Mouse (Mus musculus): ENCODE measurements around the gene Oxld1.

Oxld1 gene

DNA sequence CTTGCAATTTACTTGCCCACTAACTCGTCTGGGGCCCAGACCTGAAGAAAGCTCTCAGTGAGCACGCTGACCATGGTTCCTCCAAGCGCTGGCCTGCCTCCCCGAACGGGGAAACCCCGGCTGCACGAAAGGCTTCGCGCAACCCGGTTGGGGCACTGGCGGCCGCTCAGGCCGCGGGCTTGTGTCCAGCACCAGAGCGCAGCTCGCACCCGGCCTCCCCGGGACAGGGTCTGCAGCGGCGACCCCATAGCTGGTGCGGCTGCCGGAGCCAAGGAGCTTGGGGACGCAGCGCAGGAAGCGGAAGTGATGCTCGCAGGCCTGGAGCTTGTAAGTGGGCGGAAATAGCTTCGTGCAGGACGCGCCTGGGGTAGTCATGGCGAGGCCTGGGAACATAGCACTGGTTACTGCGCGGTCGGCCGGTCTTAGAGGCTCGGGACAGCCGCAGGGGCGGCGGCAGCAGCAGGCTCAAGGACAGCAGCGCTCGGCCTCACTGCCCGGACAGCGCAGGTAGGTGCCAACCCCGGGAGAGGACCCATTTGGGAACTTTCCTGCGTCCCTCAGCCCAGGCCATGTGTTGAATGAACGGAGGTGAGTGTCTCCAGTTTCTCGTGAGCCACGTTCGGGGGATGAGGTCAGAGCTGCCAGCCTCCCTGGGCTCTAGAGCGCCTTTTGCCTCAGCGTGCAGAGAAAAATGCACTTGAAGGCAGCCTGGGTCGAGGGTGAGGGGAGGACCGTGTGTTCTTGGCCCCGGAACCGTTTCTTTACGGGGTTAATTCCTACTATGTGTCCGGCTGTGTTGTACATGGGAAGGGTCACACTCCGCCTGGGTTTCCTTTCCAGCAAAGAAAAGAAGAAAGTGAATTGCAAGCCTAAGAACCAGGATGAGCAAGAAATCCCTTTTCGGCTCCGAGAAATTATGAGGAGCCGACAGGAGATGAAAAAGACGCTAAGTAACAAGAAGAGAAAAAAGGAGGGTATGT lies at the start of gene Oxld1, which contains the start of gene Ccdc137:
Gene Oxld1, minus strand, starts transcription at position 297 of the 980 bp plus-strand sequence.
Gene Ccdc137, plus strand, starts transcription at position 344 of the 980 bp plus-strand sequence.
- DNase-seq (ENCODE audit: low spot score in 2 of 2) = peak in 1 of 2 experiments; percentile 73

DNA sequence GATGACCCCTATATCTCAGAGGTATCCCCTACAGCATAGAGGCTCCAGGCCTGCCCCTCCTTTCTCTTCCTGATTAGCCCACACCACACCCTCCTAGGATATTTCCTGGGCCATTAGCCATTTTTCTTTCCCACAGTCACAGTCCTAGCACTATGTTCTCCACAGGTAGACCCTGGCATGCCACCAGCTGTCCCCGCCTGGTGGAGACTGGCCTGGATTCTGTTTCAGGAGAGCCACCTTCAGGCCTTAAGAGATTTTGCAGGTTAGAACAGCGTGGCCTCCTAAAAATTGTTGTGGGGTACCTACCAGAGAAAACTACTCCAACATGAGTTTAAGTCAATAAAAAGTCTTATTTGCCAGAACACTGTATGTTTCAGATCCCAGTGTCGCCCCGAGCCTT lies 49.0 kb upstream of the Oxld1 start:
- DNase-seq (ENCODE audit: low spot score in 2 of 2) = no peak

DNA sequence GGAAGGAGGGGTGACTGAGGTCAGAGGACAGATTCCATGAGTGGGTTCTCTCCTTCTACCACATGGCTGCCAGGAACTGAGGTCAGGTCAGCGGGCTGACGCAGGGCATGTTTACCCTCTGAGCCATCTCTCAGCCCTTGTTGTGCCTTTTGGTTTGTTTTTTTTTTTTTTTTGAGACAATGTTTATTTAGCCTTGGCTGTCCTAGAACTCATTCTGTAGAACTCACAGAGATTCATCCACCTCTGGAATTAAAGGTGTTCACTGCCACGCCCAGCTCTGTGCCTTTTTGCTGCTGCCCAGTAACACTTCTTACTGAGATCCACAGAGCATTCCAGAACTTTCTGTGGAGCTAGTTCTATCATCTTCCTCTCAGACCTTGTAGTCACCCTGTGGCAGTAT lies 47.8 kb upstream of the Oxld1 start:
- DNase-seq (ENCODE audit: low spot score in 2 of 2) = no peak

DNA sequence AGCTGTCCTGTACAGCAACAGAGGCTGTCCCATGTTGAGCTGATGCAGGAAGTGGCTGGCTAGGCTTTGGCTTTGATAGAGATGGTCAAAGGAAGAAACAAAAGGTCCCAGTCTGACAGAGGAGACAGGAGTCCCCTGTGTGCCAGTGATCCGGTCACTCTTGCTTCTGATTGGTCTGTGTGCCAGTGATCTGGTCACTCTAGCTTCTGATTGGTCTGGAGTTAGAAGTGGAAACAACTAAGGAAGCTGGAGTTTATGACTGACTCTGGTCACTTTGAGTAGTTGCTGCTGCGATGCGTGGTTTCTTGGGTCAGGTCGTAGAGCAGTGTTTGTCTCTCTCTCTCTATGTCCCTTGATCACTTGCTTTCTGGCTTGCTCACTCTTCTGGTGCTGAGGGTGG lies 43.8 kb upstream of the Oxld1 start:
- no peak for DNase-seq (ENCODE audit: low spot score in 2 of 2)

DNA sequence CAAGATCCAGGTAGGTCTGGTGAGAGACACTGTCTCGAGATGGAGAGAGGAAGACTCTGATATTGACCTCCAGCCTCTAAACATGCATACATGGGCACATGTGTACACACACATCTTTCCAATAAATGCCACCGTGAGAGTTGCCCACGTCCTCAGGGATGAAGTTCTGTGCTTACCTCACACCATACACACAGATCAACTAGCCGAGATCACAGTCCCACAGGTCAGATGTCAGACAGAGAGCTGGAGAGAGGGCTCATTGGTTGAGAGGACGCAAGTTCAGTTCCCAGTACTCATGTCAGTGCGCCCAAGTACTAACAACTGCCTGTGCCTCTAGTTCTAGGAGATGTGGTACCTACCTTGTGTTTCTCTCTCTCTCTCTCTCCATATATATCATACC lies 43.1 kb upstream of the Oxld1 start:
- no peak for DNase-seq (ENCODE audit: low spot score in 2 of 2)

DNA sequence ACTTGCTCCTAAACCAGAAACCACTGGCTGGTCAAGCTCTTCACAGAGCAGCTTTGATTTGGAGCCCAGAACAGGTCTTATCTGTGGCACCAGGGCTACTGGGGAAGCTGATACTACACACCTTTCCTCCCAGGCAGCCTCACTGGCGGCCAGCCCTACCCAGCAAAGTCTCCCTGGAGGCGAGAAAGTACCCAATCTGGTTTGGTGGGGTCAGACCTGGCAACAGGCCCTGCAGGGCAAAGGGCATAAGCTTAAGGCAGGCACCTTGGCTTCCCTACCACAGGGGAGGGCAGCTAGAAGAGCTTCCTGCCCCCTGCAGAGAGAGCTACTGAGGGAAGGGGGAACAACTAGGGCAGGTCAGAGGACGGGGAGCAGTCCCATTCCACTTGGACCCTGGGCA lies 42.5 kb upstream of the Oxld1 start:
- no peak for DNase-seq (ENCODE audit: low spot score in 2 of 2)

DNA sequence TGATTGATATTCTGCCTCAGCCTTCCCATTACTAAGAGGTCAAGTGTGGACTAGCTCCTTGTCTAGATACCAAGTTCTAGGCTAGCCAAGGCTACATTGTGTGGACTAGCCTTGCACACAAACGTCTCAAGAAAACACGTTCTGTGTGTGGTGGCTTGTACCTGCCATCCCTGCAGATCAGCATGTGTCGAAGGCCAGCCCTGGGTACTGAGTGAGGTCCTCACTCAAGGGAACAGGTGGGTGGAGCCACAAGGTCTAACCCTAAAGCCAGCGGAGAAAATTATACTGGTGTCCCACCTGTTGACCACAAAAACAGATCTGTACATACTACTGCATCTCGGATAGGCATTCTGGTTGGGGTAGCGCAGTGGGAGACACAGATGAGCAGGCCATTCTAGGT lies 42.0 kb upstream of the Oxld1 start:
- DNase-seq (ENCODE audit: low spot score in 2 of 2) = no peak

DNA sequence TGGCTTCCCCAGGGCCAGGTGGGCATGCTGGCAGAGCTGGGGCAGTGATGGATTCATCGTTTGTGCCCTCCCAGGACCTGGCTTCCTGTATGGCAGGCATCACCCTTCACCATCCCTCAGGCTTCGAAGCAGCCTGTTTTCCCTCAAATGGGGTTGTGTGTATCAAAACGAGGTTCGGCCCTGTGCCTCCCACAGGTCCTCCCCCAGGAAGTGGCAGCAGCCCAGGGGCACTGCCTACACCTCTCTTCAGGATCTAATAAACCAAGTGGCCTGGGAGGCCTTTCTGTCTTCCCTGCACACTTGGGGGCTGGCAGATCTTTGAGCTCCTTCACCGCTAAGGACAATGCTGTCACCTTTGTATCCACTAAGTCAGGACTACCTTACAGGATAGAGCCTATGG lies 41.0 kb upstream of the Oxld1 start:
- DNase-seq (ENCODE audit: low spot score in 2 of 2) = no peak

DNA sequence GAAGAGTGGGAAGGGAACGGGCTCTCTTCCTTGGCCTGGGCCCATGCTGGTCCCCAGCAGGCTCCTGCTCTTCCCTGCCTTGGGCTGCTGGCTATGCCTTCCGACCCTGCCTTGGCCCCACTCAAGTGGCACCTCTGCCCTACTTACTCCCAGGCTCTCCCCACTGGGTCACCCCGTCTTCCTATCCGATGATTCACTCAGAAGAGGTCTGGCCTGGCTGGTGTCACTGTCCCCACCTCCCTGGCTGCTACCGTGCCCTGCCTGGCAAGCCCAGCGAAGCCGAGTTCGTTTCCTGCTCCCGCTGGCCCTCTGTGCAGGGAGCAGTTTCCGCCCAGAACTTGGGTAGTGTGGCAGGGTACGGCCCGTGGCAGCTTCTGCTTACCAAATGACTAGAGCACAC lies 40.4 kb upstream of the Oxld1 start:
- DNase-seq (ENCODE audit: low spot score in 2 of 2) = no peak

DNA sequence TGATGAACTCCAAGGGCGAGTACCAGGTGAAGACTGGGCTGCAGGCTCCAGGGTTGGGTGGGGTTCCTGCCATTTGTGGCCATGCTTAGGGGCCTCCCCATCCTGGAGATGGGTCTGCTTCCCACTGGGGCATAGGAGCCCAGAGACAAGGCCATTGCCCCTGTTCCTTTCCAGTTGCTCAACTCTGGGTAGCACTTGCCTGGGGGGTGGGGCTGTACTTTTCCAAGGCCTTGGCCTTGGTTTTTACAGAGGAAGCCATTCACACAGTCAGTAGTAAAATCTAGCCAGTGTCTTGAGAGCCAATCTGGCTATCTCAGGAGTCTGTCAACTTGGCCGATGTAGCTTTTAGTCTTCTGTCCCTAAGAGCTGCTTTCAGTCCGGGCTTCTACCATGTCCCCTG lies 39.6 kb upstream of the Oxld1 start:
- DNase-seq (ENCODE audit: low spot score in 2 of 2) = no peak

DNA sequence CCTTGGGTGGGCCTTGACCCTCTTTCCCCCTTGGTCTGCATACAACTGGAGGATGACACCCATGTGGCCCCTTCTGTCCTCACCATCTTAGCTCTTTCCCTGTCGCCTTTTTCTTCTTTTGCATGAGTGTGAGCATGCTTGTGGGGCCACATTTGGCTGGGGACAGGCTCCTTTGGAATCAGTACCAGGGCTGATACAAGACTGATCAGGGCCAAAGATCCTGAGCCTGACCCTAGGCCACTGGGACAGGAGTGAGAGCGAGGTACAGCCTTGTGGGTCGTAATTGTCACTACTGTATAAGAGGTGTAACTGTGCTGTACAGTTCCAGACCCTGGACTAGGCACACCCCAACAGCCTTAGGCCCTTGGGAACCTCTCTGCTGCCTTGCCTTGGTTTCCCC lies 36.0 kb upstream of the Oxld1 start:
- DNase-seq (ENCODE audit: low spot score in 2 of 2) = no peak

DNA sequence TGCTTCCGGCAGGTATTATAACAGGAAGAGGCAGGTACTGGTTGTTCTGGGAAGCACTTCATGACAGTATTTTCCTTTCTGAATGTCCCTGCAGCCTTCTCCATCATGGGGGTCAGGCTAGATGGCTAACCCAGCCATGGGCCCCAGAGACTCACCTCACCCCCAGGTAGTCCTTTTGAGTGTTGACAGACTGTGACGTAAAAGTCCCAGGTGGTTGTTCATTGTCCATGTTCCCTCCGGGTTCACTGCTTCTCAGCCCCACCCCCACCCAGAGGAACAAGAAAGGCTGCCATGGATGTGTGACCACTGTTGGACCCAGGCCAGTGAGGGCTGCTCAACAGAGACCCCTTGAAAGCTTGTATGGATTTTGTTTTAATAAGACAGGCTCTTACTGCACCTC lies 35.5 kb upstream of the Oxld1 start:
- no peak for DNase-seq (ENCODE audit: low spot score in 2 of 2)

DNA sequence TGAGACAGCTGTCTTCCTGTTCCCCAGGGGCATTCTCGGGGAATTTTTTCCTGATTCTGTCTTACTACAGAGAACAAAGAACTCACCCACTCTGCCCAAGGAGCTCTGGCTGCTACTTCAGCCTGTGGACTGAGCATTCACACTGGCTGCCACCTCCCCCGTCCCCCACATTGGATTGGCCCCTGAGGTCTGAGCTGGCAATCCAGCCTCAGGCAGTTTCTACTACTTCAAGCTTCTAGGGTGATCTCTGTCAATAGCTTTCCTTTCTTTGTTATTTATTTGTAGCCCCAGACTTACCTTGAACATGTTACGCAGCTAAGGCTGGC lies 35.0 kb upstream of the Oxld1 start:
- DNase-seq (ENCODE audit: low spot score in 2 of 2) = no peak

DNA sequence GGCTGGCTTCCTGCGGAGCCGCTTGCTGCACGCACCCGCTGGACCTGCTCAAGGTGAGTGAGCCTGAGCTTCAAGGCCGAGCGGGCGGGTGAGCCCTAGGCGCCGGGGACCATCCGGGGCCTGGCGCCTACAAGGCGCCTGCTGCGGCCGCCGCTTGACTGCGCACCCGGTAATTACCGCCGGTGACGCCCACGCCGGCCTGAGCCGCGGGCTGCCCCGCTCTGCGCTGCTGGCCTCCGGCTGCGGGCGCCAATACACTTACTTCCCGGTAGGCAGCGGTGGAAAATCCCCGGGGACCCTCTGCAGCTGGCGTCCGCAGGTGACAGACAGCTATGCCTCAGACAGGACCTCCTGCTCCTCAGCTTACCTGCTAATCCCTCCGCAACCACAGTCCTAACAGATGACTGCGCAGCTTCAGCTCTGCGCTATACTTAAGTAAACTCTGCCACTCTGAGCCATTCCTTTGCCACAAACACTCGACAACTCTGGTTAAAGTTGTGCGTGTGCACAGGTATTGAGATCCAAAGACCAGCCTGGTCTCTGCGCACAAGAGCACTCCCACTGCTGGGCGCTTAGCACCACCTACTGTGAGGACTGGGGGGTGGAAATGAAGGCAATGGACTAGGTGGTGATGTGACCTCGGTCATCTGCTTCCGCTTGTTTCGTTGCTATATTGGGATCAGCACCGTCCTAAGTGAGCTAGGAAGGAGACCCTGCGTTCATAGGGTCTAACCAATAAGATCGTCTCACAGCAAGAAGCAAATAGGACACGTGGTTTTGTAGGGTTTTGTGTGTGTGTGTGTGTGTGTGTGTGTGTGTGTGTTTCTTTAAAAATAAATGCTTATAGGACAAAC lies 34.4 kb upstream of the Oxld1 start:
- DNase-seq (ENCODE audit: low spot score in 2 of 2) = no peak

DNA sequence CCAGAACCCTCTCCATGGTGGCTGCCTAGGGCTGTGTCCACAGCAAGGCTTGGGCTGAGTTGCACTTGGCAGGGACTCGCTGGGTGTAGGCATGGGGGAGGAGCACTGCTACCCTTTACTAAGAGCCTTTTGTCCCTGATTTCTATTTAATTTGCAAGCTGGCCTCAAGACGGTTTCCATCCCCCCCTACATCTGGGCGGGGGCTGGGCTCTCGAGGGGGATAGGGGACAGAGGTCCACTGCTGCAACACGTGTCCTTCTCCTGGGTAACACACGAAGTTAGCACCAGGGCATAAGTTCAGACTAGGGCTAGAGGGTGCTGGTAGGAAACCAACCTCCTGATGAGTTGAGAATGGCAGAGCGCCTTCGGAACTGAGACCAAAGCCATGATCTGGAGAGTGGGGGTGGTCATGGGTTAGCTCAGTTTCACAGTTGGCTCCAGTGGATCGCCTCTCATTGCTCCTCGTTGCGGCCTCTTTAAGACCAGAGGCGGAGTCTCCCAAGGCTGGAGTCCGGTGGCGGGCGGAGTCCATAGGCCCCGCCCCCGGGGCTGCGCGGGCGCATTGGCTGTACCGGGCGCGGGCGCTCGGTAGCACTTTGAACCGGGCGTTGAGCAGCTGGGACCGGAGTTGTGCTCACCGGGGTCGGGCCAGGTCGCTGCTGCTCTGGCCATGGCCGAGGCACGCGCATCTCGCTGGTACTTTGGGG lies 33.6 kb upstream of the Oxld1 start, which contains the start of gene Slc25a10:
Gene Slc25a10, plus strand, starts transcription at position 524 of the 707 bp plus-strand sequence.
- DNase-seq (ENCODE audit: low spot score in 2 of 2) = peak; percentile 62 to 86

DNA sequence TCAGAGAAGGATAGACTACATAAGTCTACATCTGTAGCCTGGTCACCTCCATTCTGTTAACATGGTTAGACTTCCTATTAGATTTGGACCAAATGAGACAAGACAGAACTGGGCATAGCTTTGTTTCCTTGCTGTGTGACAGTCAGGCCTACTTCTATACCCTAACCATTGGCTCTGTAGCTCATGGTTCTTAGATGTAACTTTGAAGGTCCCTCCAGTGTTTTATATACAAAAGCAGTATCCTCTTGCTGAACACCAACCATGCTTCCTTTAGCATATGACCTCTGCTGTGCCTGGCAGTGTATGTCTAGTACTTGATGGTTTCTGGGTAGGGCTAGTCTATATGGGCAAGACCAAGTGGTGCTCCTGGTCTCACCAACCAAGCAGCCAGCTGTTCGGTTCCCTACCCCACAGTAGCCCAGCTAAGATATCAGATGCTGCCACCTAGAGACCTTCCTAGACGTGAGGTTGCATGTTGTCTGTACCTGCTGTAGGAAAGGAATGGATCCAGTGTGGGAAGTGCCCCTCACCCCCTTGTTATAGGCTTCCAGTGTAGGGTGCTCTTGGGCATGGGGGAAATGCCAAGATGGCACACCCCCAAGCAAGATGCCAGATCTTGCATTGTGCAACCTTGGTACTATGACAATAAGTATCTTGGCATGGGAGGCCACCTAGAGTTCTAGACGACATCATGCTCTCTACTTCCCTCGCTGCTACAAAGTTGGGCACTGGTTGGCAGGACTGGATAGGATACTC lies 32.6 kb upstream of the Oxld1 start:
- no peak for DNase-seq (ENCODE audit: low spot score in 2 of 2)

DNA sequence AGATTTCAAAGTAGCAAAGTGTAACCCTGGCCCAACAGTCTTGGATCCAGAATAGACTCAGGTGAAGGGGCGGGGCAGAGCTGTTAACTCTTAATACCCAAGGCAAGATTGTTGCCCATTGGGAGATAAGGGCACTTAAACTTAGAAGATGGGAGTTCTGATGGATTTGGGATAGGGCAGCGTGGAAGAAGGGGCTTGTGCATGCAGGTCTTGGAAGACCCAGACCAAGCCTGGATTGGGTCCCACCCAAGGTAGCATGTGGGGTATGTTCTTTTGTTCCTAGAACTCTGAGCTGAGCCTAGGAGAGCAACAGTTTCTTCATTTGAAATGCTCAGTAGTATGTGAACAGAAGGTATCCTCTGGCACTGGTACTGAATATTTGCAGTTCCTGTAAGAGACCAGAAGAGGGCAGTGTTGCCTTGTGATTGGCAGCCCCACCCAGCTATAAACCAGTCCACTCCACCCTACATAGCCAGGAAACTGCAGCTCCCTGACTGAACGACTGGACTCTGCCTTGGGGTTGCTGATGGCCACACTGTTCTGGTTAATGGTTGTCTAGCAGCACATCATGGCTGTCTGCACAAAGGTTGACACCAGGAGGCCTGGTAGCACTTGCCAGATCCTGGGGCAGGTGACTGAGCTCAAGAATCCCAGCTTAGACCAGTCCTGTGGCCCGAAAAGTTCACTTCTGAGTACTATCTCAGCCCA lies 31.3 kb upstream of the Oxld1 start:
- peak; percentile 50 to 72 for DNase-seq (ENCODE audit: low spot score in 2 of 2)

DNA sequence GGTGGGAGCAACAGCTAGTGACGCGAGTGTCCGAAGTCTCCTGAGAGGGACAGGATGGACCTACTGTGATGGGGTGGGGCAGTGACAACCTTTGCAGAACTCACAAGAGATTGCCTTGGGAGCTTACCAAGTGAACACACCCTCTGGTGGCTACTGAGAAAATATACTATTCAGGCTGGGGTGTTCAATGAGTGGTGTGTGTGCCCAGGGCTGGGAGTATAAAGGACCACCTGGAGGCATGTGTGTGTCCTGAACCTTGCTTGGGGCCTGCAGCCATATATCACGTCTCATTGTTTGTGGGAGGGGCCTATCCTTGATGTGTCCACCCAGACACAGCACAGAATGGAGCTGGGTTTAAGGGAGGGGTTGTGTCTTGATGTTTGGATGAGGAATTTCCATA lies 30.6 kb upstream of the Oxld1 start:
- no peak for DNase-seq (ENCODE audit: low spot score in 2 of 2)

DNA sequence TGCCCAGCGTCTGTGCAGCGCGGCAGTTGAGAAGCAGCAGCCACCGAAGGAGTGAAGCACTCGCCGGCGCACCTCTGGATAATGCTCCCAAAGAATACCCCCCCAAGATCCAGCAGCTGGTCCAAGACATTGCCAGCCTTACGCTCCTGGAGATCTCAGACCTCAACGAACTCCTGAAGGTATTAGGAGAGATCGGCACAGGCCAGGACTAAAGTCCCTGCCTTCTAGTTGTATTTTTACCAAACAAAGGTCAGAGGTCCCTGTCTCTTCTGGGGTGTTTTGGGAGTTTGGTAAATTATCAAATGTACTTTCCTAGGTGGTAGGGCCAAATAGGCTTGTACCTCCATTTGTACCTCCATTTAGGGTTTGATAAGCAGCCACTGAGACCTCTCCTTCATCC lies 27.4 kb upstream of the Oxld1 start:
- DNase-seq (ENCODE audit: low spot score in 2 of 2) = no peak

DNA sequence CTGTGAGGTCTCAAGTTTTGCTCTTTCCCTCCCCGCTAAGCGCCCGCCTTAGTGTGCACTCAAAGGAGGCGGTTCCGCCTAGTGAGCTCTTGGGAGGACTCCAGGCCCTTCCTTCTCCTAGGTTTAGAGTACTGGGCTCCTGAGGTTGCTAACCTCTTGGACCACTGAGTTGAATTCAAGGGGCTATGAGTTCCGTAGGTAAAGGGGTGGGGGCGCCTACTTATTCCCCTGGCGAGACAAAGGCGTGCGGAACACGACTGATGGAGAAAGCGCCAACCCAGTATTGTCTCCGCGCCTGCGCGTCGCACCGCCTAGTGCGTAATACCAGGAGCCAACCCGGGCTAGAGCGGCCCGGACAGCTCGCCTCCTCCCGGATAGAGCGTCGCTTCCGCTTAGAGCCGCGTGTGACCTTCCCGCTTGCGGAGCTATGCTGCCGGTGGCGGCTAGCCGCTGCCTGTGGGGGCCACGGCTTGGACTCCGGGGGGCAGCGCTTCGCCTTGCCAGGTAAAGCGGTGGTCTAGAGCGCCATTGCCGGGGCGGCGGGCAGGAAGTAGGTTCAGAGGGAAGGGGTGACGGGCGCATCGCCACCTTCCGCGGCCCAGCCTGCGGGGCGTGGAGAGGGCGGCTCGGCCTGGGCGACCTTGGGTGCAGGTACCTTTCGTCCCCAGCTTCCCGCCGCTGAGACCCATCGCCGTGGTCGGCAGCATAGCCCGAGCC lies 26.6 kb upstream of the Oxld1 start, which contains the start of gene Mrpl12:
Gene Mrpl12, plus strand, starts transcription at position 349 of the 717 bp plus-strand sequence.
- peak; percentile 76 to 86 for DNase-seq (ENCODE audit: low spot score in 2 of 2)

Measured in left cerebral cortex, adult 9 months (tissue).